Mouse (Mus musculus) liver, embryonic 15.5 days (tissue): Measurements from ENCODE around the gene Cda. TPM values are rescaled to one million over a fixed set of nuclear protein-coding genes. Genes with fewer than 3 reads are reported as not detected.

Experiments used
- ATAC-seq: fragments of 200-750 bp; cut with Nextera tagmentation; 2 replicates; pipeline ENCODE4 v1.8.0; 2017; ENCODE audit warnings: moderate number of reproducible peaks, mild to moderate bottlenecking, moderate library complexity; ENCODE audit not compliant: insufficient read depth
- H3K27ac ChIP-seq: fragments of 300-500 bp; sonication (generic); replicated peaks from 2 replicates; pipeline ENCODE4 v1.5.1; 2015; ENCODE audit warnings: mild to moderate bottlenecking, inconsistent platforms
- H3K27me3 ChIP-seq: fragments of 300-500 bp; sonication (generic); 2 replicates; pipeline ENCODE4 v1.6.1; 2015; ENCODE audit warnings: mild to moderate bottlenecking, inconsistent platforms
- H3K36me3 ChIP-seq: fragments of 300-500 bp; sonication (generic); replicated peaks from 2 replicates; pipeline ENCODE4 v1.6.1; 2015; ENCODE audit warnings: moderate library complexity, mild to moderate bottlenecking, inconsistent platforms
- H3K4me1 ChIP-seq: fragments of 300-500 bp; sonication (generic); replicated peaks from 2 replicates; pipeline ENCODE4 v1.6.1; 2015; ENCODE audit warnings: inconsistent platforms
- H3K4me2 ChIP-seq: fragments of 300-500 bp; sonication (generic); 2 replicates; pipeline ENCODE4 v1.6.1; 2015; ENCODE audit warnings: moderate library complexity, mild to moderate bottlenecking, inconsistent platforms
- H3K4me3 ChIP-seq: fragments of 300-500 bp; sonication (generic); replicated peaks from 2 replicates; pipeline ENCODE4 v1.5.1; 2015; ENCODE audit warnings: mild to moderate bottlenecking, inconsistent platforms
- H3K9ac ChIP-seq: fragments of 300-500 bp; sonication (generic); 2 replicates; pipeline ENCODE4 v1.6.1; 2015; ENCODE audit warnings: moderate library complexity, mild to moderate bottlenecking, inconsistent platforms
- H3K9me3 ChIP-seq: fragments of 300-500 bp; sonication (generic); replicated peaks from 2 replicates; pipeline ENCODE4 v1.6.1; 2016; ENCODE audit warnings: inconsistent platforms
- WGBS: fragments of 180-500 bp; shearing (Covaris S2); methylation state at CpG from one replicate; pipeline ENCODE4 v1.1.7; 2015; ENCODE audit warnings: mixed read lengths; ENCODE audit not compliant: insufficient replicate concordance; 5-methylcytosine and 5-hydroxymethylcytosine counted together
- polyA plus RNA-seq: library from polyadenylated mRNA; unstranded; fragments of >200 nt; fragmentation: Nextera tagmentation; extraction: Ambion mirVana; gene quantifications from 2 replicates; pipeline ENCODE4 v1.2.1, GENCODE M21; 2015

Gene Cda
- polyA plus RNA-seq, 1 experiment from 2014 or later, result 5.7 TPM

DNA sequence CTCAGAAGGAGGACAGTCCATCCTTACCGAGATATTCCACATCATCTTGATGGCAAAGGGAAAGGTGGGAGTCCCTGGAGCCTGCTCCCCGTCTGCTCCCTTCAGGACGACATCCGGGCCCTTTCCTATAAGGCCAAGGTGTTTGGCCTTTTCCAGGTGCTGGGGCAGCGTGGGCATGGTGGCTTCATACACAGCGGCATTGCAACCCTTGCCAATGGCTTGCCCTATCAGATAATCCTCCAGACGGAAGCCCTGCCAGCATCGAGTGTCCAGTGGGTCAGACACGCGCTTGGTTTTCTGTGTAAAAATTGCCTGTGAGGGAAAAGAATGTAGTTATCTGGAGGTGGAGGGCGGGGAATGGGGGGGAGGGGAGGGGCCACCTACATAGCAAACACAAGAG lies 47.1 kb downstream of the Cda start:
- Histone ChIP-seq H3K27me3 (no peaks in the 10 kb centered on the region), H3K9me3 (no peaks in the 10 kb centered on the region), H3K36me3 (peaks cover 21% of the 10 kb centered on the region), H3K27ac (no peak overlapping the region), H3K4me3 (no peak overlapping the region), H3K4me1 (peaks cover 25% of the 10 kb centered on the region), H3K9ac (no peak overlapping the region), H3K4me2 (no peak overlapping the region)
- no peak for ATAC-seq
- 66% methylated on average over 11 of the region's 11 CpGs for WGBS

DNA sequence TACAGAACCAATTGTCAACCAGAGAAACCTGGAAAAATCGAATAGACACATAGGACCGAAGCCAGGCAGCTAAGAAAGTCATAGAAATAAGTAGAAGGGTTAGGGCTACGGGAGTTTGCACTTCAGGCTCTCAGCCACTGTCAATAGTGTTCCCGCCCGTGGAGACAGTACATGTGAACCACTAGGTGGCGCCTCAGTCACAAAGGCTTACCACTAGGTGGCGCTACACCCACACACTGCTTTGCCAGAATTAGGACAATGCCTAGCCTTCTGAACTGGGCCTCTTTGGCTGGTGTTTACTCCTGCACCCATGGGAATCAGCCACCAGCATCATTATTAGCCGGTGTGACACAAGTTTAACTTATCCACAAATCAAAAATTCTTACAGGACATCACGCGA lies 48.3 kb downstream of the Cda start:
- WGBS, result 27% methylated on average over 10 of the region's 10 CpGs
- peaks cover 16% of the 10 kb centered on the region for H3K4me1 ChIP-seq
- ATAC-seq, result peak; percentile 35; the same call in 1 of the 2 replicates
- H3K27me3 ChIP-seq, result no peaks in the 10 kb centered on the region
- peaks cover 31% of the 10 kb centered on the region for H3K36me3 ChIP-seq
- no peak overlapping the region for H3K4me3 ChIP-seq
- no peak overlapping the region for H3K4me2 ChIP-seq
- H3K27ac ChIP-seq, result no peak overlapping the region
- no peak overlapping the region for H3K9ac ChIP-seq
- no peaks in the 10 kb centered on the region for H3K9me3 ChIP-seq

DNA sequence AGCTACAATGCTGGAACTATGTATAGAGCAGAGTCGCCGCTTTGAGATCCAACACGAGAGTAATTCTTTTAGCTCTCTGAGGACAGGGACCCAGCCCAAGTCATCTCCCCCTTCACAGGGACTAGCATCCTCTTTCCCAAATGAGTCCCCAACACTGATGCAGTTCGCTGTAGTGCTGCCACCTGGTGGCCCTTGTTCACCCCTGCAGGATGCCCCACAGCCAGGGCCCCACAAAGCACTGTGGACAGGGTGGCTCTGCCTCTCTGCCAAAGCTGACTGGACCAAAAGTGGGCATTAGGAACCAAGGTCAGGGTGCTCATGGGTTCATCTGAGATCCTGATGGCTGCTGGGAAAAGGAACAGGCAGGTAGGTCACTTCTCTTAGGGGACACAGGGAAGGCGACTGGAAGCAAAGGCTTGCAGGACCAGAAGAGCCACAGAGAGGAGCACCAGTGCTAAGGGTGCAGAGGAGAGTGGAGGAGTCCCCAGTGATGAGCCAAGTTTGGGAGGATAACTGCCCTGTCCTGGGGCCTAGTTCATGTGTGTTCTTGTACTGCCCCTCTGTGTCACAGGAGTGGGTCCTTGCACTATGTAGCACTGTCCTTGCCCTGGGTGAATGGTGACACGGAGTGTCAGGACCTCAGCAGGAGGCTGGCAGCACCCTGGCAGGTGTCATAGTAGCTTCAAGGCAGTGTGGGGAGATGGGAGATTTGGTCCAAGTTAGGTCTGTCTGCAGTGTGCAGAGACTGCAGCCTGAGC lies 49.1 kb downstream of the Cda start:
- H3K4me3 ChIP-seq, result no peak overlapping the region
- peaks cover 39% of the 10 kb centered on the region for H3K36me3 ChIP-seq
- H3K9ac ChIP-seq, result no peak overlapping the region
- no peaks in the 10 kb centered on the region for H3K9me3 ChIP-seq
- no peaks in the 10 kb centered on the region for H3K27me3 ChIP-seq
- no peak overlapping the region for H3K4me2 ChIP-seq
- ATAC-seq, result no peak
- WGBS, result 52% methylated on average over 6 of the region's 6 CpGs
- peaks cover 8% of the 10 kb centered on the region for H3K4me1 ChIP-seq
- H3K27ac ChIP-seq, result no peak overlapping the region

DNA sequence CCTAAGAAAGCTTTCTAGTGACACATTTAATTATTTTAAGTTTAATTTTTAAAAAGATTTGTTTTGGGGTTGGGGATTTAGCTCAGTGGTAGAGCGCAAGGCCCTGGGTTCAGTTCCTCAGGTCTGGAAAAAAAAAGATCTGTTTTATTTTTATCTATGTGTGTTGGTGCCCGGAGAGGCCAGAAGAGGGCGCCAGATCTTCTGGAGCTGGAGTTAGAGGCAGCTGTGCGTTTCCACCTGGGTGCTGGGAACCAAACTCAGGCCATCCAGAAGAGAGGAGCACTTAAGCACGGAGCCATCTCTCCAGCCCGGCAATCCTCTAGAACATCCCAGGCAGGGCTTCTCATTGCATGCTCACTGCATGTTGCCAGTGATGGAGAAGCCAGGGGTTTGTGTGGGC lies 51.4 kb downstream of the Cda start:
- Histone ChIP-seq H3K27me3 (no peaks in the 10 kb centered on the region), H3K4me1 (peaks cover 6% of the 10 kb centered on the region), H3K36me3 (peaks cover 62% of the 10 kb centered on the region), H3K9me3 (no peaks in the 10 kb centered on the region), H3K27ac (no peak overlapping the region), H3K9ac (no peak overlapping the region), H3K4me3 (no peak overlapping the region), H3K4me2 (no peak overlapping the region)
- WGBS, result 78% methylated on average over 6 of the region's 6 CpGs
- no peak for ATAC-seq

DNA sequence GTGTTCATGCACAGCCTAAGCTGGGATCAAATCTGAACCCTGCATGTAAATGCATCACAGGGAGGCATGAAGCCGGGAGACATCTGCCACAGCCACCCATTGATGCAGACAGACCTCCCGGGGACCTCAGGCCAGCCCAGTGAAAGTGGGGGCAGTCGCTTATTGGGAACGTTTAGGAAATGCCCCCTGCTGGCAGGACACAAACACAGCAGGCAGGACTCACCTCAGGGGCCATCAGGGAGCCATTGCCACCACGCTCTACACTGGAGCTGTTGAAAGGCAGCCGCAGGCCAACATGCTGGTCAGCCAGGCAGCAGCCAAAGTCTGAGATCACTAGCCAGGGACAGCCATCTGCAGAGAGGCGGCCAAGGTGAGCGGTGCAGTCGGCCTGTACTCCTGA lies 52.0 kb downstream of the Cda start:
- Histone ChIP-seq H3K27ac (no peak overlapping the region), H3K36me3 (peaks cover 68% of the 10 kb centered on the region), H3K4me1 (peaks cover 3% of the 10 kb centered on the region), H3K4me2 (no peak overlapping the region), H3K27me3 (no peaks in the 10 kb centered on the region), H3K9me3 (no peaks in the 10 kb centered on the region), H3K4me3 (no peak overlapping the region), H3K9ac (no peak overlapping the region)
- 67% methylated on average over 9 of the region's 9 CpGs for WGBS
- no peak for ATAC-seq

DNA sequence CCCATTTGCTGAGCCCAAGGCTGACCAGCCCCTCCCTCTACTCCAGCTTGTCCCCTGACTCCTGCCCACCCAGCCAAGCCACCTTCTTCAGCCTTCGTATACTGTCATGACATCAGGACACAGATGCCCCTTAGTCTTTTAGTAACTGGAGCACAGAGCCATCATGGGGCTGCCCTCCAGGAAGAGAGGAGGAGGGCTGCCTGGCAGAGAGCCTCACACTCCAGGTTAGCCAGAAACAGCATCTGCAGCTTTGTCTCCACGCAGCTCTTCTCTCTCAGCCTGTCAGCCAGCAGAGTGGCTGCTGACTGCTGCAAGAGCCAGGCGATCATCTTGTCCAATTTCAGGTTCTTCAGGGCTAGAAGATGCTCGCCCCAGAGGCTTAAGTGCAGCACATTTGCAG lies 54.0 kb downstream of the Cda start:
- no peaks in the 10 kb centered on the region for H3K9me3 ChIP-seq
- H3K36me3 ChIP-seq, result peaks cover 81% of the 10 kb centered on the region
- no peak overlapping the region for H3K9ac ChIP-seq
- H3K27ac ChIP-seq, result no peak overlapping the region
- H3K27me3 ChIP-seq, result no peaks in the 10 kb centered on the region
- no peaks in the 10 kb centered on the region for H3K4me1 ChIP-seq
- no peak for ATAC-seq
- no peak overlapping the region for H3K4me3 ChIP-seq
- no peak overlapping the region for H3K4me2 ChIP-seq
- WGBS, result 74% methylated on average over 4 of the region's 4 CpGs

DNA sequence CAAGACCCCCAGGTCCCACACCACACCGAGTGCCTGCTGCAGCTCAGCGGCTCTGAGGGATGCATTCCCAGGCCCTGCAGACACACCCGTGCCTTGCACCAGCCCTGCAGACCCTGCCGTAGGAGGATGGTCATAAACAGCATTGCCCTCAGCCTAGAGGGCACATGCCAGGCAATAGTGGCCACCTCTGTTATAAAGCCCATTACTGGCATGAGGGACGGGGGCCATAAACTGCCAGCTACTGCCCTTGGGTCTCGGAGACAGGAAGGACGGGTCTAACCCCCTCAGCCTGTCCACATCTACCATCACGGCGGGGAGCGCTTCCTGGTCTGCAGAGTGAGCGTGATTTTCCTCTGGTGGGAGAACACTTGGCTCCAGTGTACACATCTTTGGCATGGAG lies 54.8 kb downstream of the Cda start:
- peaks cover 87% of the 10 kb centered on the region for H3K36me3 ChIP-seq
- WGBS, result 80% methylated on average over 11 of the region's 11 CpGs
- H3K4me3 ChIP-seq, result no peak overlapping the region
- no peak overlapping the region for H3K4me2 ChIP-seq
- H3K9me3 ChIP-seq, result no peaks in the 10 kb centered on the region
- no peak overlapping the region for H3K27ac ChIP-seq
- no peaks in the 10 kb centered on the region for H3K27me3 ChIP-seq
- no peaks in the 10 kb centered on the region for H3K4me1 ChIP-seq
- no peak for ATAC-seq
- H3K9ac ChIP-seq, result no peak overlapping the region

DNA sequence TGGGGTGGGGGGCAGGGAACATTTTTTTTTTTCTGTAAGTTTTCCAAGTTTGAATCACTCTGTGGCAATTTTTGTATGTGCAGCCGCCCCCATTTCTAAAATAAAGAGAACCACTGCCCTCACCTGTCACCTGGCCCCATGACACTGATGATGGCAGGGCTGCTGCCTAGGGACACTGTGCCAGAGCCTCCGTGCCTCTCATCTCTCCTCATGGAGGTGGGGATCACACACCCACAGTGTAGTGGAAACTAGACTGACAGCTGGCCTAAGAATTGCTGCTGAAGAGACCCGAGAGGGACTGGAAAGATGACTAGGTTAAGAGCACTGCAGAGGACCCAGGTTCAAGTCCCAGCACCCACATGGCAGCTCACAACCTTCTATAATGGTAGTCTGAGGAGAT lies 55.7 kb downstream of the Cda start:
- Histone ChIP-seq H3K9ac (no peak overlapping the region), H3K27me3 (no peaks in the 10 kb centered on the region), H3K4me3 (no peak overlapping the region), H3K36me3 (peaks cover 89% of the 10 kb centered on the region), H3K27ac (no peak overlapping the region), H3K4me2 (no peak overlapping the region), H3K4me1 (peaks cover 5% of the 10 kb centered on the region; the same call in 1 of the 2 replicates), H3K9me3 (no peaks in the 10 kb centered on the region)
- 81% methylated on average over 3 of the region's 3 CpGs for WGBS
- no peak for ATAC-seq

DNA sequence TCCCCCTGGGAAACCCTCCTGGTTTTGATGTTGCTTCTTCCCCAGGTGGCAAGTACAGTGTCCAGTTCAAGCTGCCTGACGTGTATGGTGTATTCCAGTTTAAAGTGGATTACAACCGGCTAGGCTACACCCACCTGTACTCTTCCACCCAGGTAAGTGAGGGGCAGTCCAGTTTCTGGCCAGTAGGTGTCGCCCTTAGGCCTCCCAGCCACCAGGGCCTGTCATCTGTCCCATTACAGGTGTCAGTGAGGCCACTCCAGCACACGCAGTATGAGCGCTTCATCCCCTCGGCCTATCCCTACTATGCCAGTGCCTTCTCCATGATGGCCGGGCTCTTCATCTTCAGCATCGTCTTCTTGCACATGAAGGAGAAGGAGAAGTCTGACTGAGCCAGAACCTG lies 56.2 kb downstream of the Cda start:
- Histone ChIP-seq H3K9ac (no peak overlapping the region), H3K4me2 (no peak overlapping the region), H3K4me1 (peaks cover 10% of the 10 kb centered on the region), H3K27me3 (no peaks in the 10 kb centered on the region), H3K4me3 (no peak overlapping the region), H3K27ac (no peak overlapping the region), H3K36me3 (peaks cover 89% of the 10 kb centered on the region), H3K9me3 (no peaks in the 10 kb centered on the region)
- 68% methylated on average over 8 of the region's 8 CpGs for WGBS
- ATAC-seq, result peak; percentile 23; the same call in 1 of the 2 replicates

DNA sequence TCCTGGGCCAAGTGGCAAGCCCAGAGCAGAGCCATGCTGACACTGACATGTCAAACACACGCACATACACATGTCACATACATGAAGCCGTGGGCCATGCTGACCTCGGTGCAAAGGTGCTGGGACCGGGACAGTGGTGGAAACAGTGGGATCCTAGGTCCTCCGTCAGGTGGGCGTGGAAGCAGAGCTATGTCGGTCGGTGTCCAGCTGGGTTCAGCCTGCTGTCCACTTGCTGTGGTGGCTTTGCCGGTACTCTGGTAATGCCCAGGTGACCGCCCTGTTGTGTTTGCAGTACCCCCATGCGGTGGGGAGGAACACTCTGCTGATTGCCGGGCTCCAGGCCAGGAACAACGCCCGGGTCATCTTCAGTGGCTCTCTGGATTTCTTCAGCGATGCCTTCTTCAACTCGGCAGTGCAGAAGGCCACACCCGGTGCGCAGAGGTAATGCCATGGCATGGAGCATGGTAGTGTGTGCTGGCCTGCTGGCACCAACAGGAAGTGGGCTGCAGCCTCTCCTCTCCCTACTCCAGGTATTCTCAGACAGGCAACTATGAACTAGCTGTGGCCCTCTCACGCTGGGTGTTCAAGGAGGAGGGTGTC lies 57.4 kb downstream of the Cda start:
- no peak overlapping the region for H3K27ac ChIP-seq
- H3K9me3 ChIP-seq, result no peaks in the 10 kb centered on the region
- no peak overlapping the region for H3K9ac ChIP-seq
- peaks cover 86% of the 10 kb centered on the region for H3K36me3 ChIP-seq
- no peak overlapping the region for H3K4me3 ChIP-seq
- H3K4me1 ChIP-seq, result peaks cover 21% of the 10 kb centered on the region
- no peak overlapping the region for H3K4me2 ChIP-seq
- no peak for ATAC-seq
- WGBS, result 88% methylated on average over 19 of the region's 19 CpGs
- no peaks in the 10 kb centered on the region for H3K27me3 ChIP-seq

DNA sequence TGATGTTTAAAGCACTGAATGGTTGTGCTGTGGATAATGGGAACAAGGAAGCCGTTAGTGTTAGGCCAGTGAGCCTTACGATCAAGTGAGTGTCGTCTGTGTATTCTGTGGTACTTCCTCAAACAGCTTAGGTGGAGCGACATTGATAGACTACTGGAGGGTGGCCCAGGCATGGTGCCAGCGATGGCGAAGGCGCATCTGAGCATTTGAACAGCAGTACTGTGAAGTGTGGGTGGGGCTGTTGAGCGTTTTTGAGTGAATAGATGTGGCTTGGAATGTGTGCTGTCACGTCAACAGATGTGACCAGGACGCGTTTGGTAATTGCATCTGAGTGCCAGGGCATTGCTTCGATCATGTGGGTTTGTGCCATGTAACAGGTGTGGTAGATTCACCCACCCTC lies 60.1 kb downstream of the Cda start:
- peaks cover 60% of the 10 kb centered on the region for H3K36me3 ChIP-seq
- H3K4me1 ChIP-seq, result peaks cover 40% of the 10 kb centered on the region
- H3K4me2 ChIP-seq, result no peak overlapping the region
- no peak overlapping the region for H3K4me3 ChIP-seq
- WGBS, result 77% methylated on average over 12 of the region's 12 CpGs
- H3K27ac ChIP-seq, result no peak overlapping the region
- no peak overlapping the region for H3K9ac ChIP-seq
- no peak for ATAC-seq
- H3K27me3 ChIP-seq, result no peaks in the 10 kb centered on the region
- no peaks in the 10 kb centered on the region for H3K9me3 ChIP-seq

DNA sequence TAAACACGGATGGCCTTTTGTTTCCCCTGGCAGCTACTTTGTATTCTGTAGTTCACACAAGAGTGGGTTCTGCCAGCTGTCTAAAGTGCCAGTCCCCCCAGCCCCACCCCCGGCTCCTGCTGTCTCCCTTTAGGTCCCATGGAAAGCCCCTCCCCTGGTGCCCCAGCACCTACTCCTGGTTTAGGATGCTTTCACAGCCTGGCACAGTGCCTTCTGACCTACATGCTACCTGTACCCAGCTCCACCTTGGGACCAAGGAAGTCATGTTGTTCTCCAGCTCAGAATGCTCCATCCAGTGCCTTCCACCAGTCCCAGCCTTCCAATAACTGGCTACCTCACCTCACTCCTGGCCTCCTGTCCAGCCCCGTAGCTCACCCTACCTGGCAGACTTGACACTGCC lies 60.8 kb downstream of the Cda start:
- no peak overlapping the region for H3K27ac ChIP-seq
- no peak overlapping the region for H3K4me3 ChIP-seq
- H3K9me3 ChIP-seq, result no peaks in the 10 kb centered on the region
- ATAC-seq, result no peak
- H3K36me3 ChIP-seq, result peaks cover 53% of the 10 kb centered on the region
- no peaks in the 10 kb centered on the region for H3K27me3 ChIP-seq
- WGBS, result 67% methylated on average over 3 of the region's 3 CpGs
- H3K9ac ChIP-seq, result no peak overlapping the region
- H3K4me2 ChIP-seq, result no peak overlapping the region
- H3K4me1 ChIP-seq, result peaks cover 40% of the 10 kb centered on the region
